Mouse (Mus musculus) cortical plate, adult 2 months (tissue): Measurements from ENCODE around the gene Nudt22.

Experiments used
- CTCF ChIP-seq: fragments of 200-500 bp; IDR thresholded peaks from 2 replicates; pipeline ENCODE4 v1.5.1; 2011; ENCODE audit warnings: mild to moderate bottlenecking, control low read depth, low read length; ENCODE audit not compliant: insufficient read depth; ENCODE audit errors: extremely low read depth
- POLR2A ChIP-seq: fragments of 200-500 bp; IDR thresholded peaks from 2 replicates; pipeline ENCODE4 v1.6.1; 2011; ENCODE audit warnings: mild to moderate bottlenecking, low read length, control low read depth; ENCODE audit not compliant: insufficient read depth; ENCODE audit errors: extremely low read depth

DNA sequence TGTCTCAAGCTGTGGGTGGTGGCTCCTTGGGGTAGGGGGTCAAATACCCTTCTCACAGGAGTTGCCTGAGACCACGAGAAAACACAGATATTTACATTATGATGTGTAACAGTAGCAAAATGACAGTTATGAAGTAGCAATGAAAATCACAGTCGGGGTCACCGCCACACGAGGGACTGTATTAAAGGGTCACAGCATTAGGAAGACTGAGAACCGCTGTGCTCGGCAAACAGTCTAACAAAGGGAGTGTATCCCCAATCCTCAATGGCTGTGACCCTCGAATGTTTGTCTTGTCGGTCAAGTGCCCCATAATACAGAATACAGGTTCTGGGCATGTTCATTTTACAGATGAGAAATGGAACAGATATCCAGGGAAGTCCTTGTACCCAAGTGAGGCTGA is 1.9 kb downstream of the Nudt22 start:
- TF ChIP-seq CTCF: no peak
- no peak for TF ChIP-seq POLR2A
